Mouse (Mus musculus) small intestine, adult 2 months (tissue): Measurements from ENCODE around the gene Hist1h2bf. TPM values are rescaled to one million over a fixed set of nuclear protein-coding genes. Genes with fewer than 3 reads are reported as not detected.
A peak's percentile ranks its signal among the peaks of the same experiment; 100 is the strongest.
"Not testable (repeated sequence)": the region's sequence is repeated elsewhere in the genome, so short reads cannot be mapped to it uniquely, and the experiment has no call there.

Source experiments
- H3K27ac ChIP-seq: fragments of 200-500 bp; 2 replicates; pipeline ENCODE4 v1.5.1; 2012; ENCODE audit warnings: low read depth, low read length, control low read depth, inconsistent platforms; ENCODE audit not compliant: insufficient read depth
- H3K27me3 ChIP-seq: fragments of 200-500 bp; 2 replicates; pipeline ENCODE4 v1.6.1; 2012; ENCODE audit warnings: mild to moderate bottlenecking, moderate library complexity, low read length, inconsistent platforms; ENCODE audit not compliant: control insufficient read depth, insufficient read depth
- H3K36me3 ChIP-seq: fragments of 200-500 bp; 2 replicates; pipeline ENCODE4 v1.6.1; 2012; ENCODE audit warnings: mild to moderate bottlenecking, low read length, control low read depth, inconsistent platforms; ENCODE audit not compliant: control insufficient read depth, insufficient read depth
- H3K4me1 ChIP-seq: fragments of 200-500 bp; 2 replicates; pipeline ENCODE4 v1.6.1; 2012; ENCODE audit warnings: low read length, inconsistent platforms, mixed read lengths; ENCODE audit not compliant: control insufficient read depth, insufficient read depth, insufficient read length
- H3K4me3 ChIP-seq: fragments of 200-500 bp; 2 replicates; pipeline ENCODE4 v1.5.1; 2012; ENCODE audit warnings: low read depth, mild to moderate bottlenecking, control low read depth, inconsistent platforms, low read length, moderate library complexity
- CTCF ChIP-seq: fragments of 200-500 bp; IDR thresholded peaks from 2 replicates; pipeline ENCODE4 v1.5.1; 2012; ENCODE audit warnings: low read depth, mild to moderate bottlenecking, control low read depth, inconsistent platforms, low read length, moderate library complexity, mixed read lengths; ENCODE audit not compliant: insufficient replicate concordance, insufficient read length; ENCODE audit errors: extremely low read depth
- POLR2A ChIP-seq: fragments of 200-500 bp; IDR thresholded peaks from 2 replicates; pipeline ENCODE4 v1.6.1; 2012; ENCODE audit warnings: low read depth, mild to moderate bottlenecking, control low read depth, inconsistent platforms, low read length, moderate library complexity
- WGBS: fragments of 180-500 bp; shearing (Covaris S2); methylation state at CpG from one replicate; pipeline ENCODE4 v1.1.7; 2018; 5-methylcytosine and 5-hydroxymethylcytosine counted together
- polyA plus RNA-seq: library from polyadenylated mRNA; depleted of rRNA; stranded (reverse); fragments of >200 nt; gene quantifications from 2 replicates; pipeline ENCODE4 v1.2.3, GENCODE M21; 2012

Hist1h2bf gene
- polyA plus RNA-seq, 1 experiment: 24.6 TPM

GRCm38 (mm10) chr13:23595622-23596372 lies 21.8 kb upstream of the Hist1h2bf start:
- H3K27ac ChIP-seq: peak overlapping the region; percentile 73
- 33% methylated on average over 7 of the region's 7 CpGs for WGBS

GRCm38 (mm10) chr13:23595185-23595584 lies 21.2 kb upstream of the Hist1h2bf start:
- WGBS: 29% methylated on average over 2 of the region's 2 CpGs
- Histone ChIP-seq H3K4me3 (no peak overlapping the region), H3K27me3 (no peaks in the 10 kb centered on the region), H3K27ac (0 out of 2 replicates have a peak overlapping the region, but pooled peaks have one; percentile 12), H3K36me3 (no peaks in the 10 kb centered on the region), H3K4me1 (peaks cover 10% of the 10 kb centered on the region; the same call in 1 of the 2 replicates)
- TF ChIP-seq CTCF (no peak), POLR2A (no peak)

More at GRCm38 (mm10) chr13:23595622-23596372, 21.8 kb upstream of the Hist1h2bf start:
- Histone ChIP-seq H3K27me3 (no peaks in the 10 kb centered on the region), H3K4me1 (peaks cover 10% of the 10 kb centered on the region; the same call in 1 of the 2 replicates), H3K36me3 (no peaks in the 10 kb centered on the region), H3K4me3 (no peak overlapping the region)
- TF ChIP-seq POLR2A (no peak), CTCF (no peak)

DNA sequence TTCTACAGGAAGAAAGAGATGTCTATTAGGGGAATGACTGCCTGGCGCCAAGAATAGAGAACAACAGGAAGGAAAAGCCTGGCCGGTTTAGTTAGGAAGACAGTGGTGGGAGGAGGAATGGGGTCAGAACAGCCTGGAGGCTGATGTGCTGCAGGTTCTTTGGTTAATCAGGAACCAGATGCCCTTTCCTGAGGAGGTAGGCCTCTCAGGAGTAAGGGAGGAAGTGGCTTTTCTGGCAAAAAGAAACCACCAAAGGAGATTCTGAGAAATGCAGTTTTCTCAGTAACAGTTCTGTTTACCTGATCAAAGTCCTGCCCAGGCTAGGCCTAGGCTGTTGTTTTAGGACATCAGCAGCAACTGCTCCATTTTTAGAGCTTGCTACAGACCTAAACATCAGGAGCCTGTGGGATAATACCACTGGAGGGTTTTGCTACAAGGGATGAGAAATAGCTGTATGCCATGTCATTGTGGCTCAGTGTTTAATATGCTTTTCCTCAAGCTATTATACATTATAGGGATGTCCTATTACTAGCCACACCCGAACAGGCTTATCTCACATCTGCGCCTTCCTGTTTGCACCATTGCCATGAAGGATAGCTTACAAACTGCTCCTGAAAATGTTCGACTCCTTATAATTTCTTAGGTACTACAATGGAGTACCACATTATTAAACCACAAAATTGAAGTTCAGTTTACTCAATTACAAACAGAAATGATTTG lies 19.2 kb upstream of the Hist1h2bf start:
- no peaks in the 10 kb centered on the region for H3K36me3 ChIP-seq
- TF ChIP-seq CTCF: no peak
- no peak for TF ChIP-seq POLR2A
- WGBS: 15% methylated on average over 5 of the region's 5 CpGs

DNA sequence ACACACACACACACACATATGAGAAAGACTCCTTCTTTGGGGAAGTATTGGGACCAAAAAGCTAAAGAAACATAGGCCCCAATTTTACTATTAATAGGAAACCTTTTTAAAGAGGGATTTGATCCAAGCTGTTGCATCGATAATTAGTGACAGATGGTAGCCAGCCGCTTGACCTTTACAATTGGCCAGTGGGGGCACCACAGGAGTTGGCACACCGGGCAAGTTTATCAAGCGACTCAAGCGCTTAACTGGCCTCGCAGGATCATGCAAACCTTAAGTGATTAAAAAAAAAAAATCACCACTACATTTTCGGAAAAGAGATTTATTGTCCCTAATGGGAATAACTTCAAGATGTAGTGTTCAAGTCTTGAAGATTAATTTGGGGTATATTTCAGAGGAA lies 18.6 kb upstream of the Hist1h2bf start:
- 0 out of 2 replicates have a peak overlapping the region, but pooled peaks have one; percentile 77 for H3K27ac ChIP-seq

More for the DNA sequence above, 19.2 kb upstream of the Hist1h2bf start:
- H3K27me3 ChIP-seq: no peaks in the 10 kb centered on the region
- peaks cover 10% of the 10 kb centered on the region; the same call in 1 of the 2 replicates for H3K4me1 ChIP-seq
- no peak overlapping the region for H3K4me3 ChIP-seq
- peak overlapping the region; percentile 77 for H3K27ac ChIP-seq

GRCm38 (mm10) chr13:23591886-23592285 lies 17.9 kb upstream of the Hist1h2bf start:
- H3K27me3 ChIP-seq, H3K4me1 ChIP-seq, H3K36me3 ChIP-seq, H3K4me3 ChIP-seq, H3K27ac ChIP-seq: not testable (repeated sequence)
- 78% methylated on average over 7 of the region's 7 CpGs for WGBS

More for the DNA sequence above, 18.6 kb upstream of the Hist1h2bf start:
- no peak for TF ChIP-seq CTCF
- no peak for TF ChIP-seq POLR2A
- peaks cover 10% of the 10 kb centered on the region; the same call in 1 of the 2 replicates for H3K4me1 ChIP-seq
- 42% methylated on average over 7 of the region's 7 CpGs for WGBS
- H3K36me3 ChIP-seq: no peaks in the 10 kb centered on the region
- no peak overlapping the region for H3K4me3 ChIP-seq
- H3K27me3 ChIP-seq: no peaks in the 10 kb centered on the region

DNA sequence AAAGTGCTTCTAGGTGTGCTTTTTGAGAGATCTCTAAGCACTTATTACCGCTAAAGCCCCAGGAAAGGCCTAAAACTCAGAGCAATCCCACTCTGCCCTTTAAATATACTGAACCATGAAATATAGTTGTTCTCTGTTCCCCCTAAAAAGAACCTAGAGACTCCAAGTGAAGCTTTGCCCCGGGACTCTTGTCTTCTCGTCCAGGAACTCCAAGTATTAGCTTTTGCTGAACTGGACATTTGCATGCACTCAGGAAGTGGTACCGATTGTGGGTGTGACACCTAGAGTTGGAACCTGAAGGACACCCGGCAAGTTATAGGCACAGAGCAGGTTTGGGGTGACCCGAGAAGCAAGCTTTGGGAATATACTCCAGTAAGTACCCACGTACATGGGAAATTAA lies 17.2 kb upstream of the Hist1h2bf start:
- Histone ChIP-seq H3K27me3 (no peaks in the 10 kb centered on the region), H3K36me3 (no peaks in the 10 kb centered on the region), H3K27ac (no peak overlapping the region), H3K4me1 (peaks cover 9% of the 10 kb centered on the region; the same call in 1 of the 2 replicates), H3K4me3 (no peak overlapping the region)
- TF ChIP-seq POLR2A (no peak), CTCF (no peak)
- WGBS: 88% methylated on average over 7 of the region's 7 CpGs

GRCm38 (mm10) chr13:23586940-23587225 lies 12.9 kb upstream of the Hist1h2bf start:
- Histone ChIP-seq H3K4me1 (peaks cover 2% of the 10 kb centered on the region; the same call in 1 of the 2 replicates), H3K27me3 (no peaks in the 10 kb centered on the region), H3K4me3 (peak overlapping the region; percentile 42; the same call in 1 of the 2 replicates), H3K27ac (peak overlapping the region; percentile 98), H3K36me3 (no peaks in the 10 kb centered on the region)
- WGBS: 4% methylated on average over 1 of the region's 1 CpGs
- no peak for TF ChIP-seq POLR2A
- TF ChIP-seq CTCF: no peak
